Mouse (Mus musculus): ENCODE measurements around the gene Btbd16. TPM values are rescaled to one million over a fixed set of nuclear protein-coding genes. Genes with fewer than 3 reads are reported as not detected.

Btbd16 gene
- total RNA-seq, 4 experiments from 2014 or later, result not detected

GRCm38 (mm10) chr7:130768151-130768550 lies 5.7 kb upstream of the Btbd16 start:
- no peak for DNase-seq (ENCODE audit: low spot score)

GRCm38 (mm10) chr7:130770707-130771106 lies 3.2 kb upstream of the Btbd16 start:
- DNase-seq (ENCODE audit: low spot score), result peak; percentile 71

GRCm38 (mm10) chr7:130773171-130773830 lies 568 bp upstream of the Btbd16 start:
- no peak for DNase-seq (ENCODE audit: low spot score)

- peak; percentile 41 for DNase-seq (ENCODE audit: low spot score)
Observed at GRCm38 (mm10) chr7:130780866-130781419, 7.1 kb downstream of the Btbd16 start.

GRCm38 (mm10) chr7:130782501-130783050 lies 8.7 kb downstream of the Btbd16 start:
- DNase-seq (ENCODE audit: low spot score), result no peak

GRCm38 (mm10) chr7:130785923-130786575 lies 12.2 kb downstream of the Btbd16 start:
- DNase-seq (ENCODE audit: low spot score), result no peak

GRCm38 (mm10) chr7:130786708-130787107 lies 12.8 kb downstream of the Btbd16 start:
- no peak for DNase-seq (ENCODE audit: low spot score)

- no peak for DNase-seq (ENCODE audit: low spot score)
Observed at GRCm38 (mm10) chr7:130787537-130787936, 13.7 kb downstream of the Btbd16 start.

- DNase-seq (ENCODE audit: low spot score), result no peak
Observed at GRCm38 (mm10) chr7:130788950-130789349, 15.1 kb downstream of the Btbd16 start.

GRCm38 (mm10) chr7:130789456-130789855 lies 15.6 kb downstream of the Btbd16 start:
- DNase-seq (ENCODE audit: low spot score), result no peak

- no peak for DNase-seq (ENCODE audit: low spot score)
Observed at GRCm38 (mm10) chr7:130793671-130794070, 19.8 kb downstream of the Btbd16 start.

GRCm38 (mm10) chr7:130796786-130797185 lies 22.9 kb downstream of the Btbd16 start:
- DNase-seq (ENCODE audit: low spot score), result no peak

- DNase-seq (ENCODE audit: low spot score), result no peak
Observed at GRCm38 (mm10) chr7:130797524-130797923, 23.7 kb downstream of the Btbd16 start.

GRCm38 (mm10) chr7:130799418-130799817 lies 25.5 kb downstream of the Btbd16 start:
- DNase-seq (ENCODE audit: low spot score), result no peak

GRCm38 (mm10) chr7:130800681-130801080 lies 26.8 kb downstream of the Btbd16 start:
- no peak for DNase-seq (ENCODE audit: low spot score)

GRCm38 (mm10) chr7:130801811-130802210 lies 27.9 kb downstream of the Btbd16 start:
- no peak for DNase-seq (ENCODE audit: low spot score)

GRCm38 (mm10) chr7:130803251-130803825 lies 29.5 kb downstream of the Btbd16 start:
- DNase-seq (ENCODE audit: low spot score), result no peak

GRCm38 (mm10) chr7:130804991-130805390 lies 31.1 kb downstream of the Btbd16 start:
- DNase-seq (ENCODE audit: low spot score), result no peak

- DNase-seq (ENCODE audit: low spot score), result peak; percentile 38
Observed at GRCm38 (mm10) chr7:130807749-130808148, 33.9 kb downstream of the Btbd16 start.

- no peak for DNase-seq (ENCODE audit: low spot score)
Observed at GRCm38 (mm10) chr7:130808694-130809093, 34.8 kb downstream of the Btbd16 start.

GRCm38 (mm10) chr7:130810238-130810637 lies 36.4 kb downstream of the Btbd16 start:
- DNase-seq (ENCODE audit: low spot score), result no peak

- no peak for DNase-seq (ENCODE audit: low spot score)
Observed at GRCm38 (mm10) chr7:130812407-130812806, 38.5 kb downstream of the Btbd16 start.

Measured in heart, adult 8-10 months (tissue).